Mouse (Mus musculus): ENCODE results near the gene Gm49342. TPM values are rescaled to one million over a fixed set of nuclear protein-coding genes. Genes with fewer than 3 reads are reported as not detected.
"Not testable (repeated sequence)": the region's sequence is repeated elsewhere in the genome, so short reads cannot be mapped to it uniquely, and the experiment has no call there.

The Gm49342 gene
- total RNA-seq, 4 experiments from 2014 or later: 25.4 to 40.6 (median 33.0) TPM

DNA sequence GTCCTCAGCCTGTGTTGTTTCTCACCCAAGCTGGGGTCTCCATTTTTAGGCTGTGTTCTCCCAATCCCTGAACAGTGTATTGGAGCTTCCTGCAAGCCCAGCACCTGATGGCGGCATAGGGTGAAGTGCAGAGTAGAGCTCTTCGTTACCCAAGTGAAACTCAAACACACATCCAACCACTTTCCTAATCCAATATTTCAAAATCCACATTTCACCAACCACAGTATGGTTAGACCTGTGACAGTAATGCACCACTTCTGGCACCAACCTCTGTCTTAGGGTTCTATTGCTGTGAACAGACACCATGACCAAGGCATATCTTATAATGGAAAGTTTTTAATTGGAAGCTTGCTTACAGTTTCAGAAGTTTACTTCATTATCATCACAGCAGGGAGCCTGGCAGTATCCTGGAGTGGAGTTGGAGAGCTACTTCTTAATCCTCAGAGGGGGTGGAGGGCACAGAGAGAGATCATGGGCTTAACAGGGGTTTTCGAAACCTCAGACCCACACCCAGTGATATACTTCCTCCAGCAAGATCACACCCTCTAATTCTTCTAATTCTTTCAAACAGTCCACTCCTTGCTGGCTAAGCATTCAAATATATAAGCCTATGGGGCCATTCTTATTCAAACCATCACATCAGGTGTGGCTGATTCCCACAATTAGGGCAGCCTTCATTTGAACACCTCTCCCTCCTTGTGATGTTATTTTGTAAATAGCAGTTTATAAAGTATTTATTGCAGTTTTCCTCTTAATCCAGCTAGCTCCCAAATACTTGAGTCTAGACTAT lies 6.0 kb upstream of the Gm49342 start:
- no peak for DNase-seq

DNA sequence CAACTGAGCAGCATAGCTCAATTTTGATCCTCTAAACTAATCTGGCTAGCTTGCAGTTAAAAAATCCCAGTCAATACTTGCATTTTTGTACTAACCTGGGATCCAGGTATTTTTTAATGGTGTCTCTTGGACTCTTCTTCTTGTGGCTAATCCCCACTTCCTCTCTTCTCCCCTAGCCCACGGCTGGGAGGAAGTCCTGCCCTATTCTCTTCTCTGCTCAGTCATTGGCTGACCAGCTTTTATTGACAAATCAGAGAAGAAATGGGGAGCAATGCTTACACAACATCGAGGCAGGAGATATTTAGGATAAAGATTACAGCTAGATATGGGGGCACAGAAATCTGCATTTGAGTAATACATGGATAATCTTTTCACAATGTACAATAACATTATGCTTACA lies 5.4 kb upstream of the Gm49342 start:
- DNase-seq: no peak

DNA sequence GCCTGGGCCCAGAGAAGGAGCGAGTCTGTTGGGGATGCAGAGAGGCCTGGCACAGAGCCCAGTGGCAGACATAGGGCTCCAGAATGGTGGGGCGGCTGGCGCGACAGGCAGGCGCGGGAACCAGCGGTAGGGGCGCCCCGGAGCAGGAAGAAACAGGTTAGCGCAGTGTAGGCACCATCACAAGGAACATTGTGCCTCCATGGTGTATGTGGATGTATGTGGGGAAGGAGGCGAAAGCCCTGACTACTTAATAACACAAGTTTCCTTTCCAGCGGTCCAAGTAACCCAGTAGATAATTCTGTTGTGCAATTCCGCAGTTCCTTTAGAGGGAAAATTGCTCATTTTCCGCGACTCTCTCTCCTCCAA lies 334 bp downstream of the Gm49342 start:
- DNase-seq: not testable (repeated sequence)

DNA sequence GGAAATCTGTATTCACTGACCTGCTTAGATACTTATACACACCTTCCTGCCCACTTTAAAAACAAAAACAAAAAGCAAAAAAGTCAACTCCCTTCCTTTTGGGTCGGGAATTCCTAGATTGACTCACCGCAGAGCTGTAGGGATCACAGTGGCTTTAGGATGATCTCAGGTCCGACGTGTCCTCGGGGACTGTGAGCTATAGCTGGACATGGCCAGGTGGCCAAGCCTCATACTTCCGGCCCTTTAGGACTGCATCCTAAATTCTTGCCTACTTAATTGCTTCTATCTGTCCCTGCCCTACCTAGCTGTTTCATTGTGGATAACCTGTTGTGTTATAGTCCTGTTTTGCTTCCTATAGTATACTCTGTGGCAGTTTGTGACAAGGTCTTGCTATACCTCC lies 764 bp downstream of the Gm49342 start:
- not testable (repeated sequence) for DNase-seq

DNA sequence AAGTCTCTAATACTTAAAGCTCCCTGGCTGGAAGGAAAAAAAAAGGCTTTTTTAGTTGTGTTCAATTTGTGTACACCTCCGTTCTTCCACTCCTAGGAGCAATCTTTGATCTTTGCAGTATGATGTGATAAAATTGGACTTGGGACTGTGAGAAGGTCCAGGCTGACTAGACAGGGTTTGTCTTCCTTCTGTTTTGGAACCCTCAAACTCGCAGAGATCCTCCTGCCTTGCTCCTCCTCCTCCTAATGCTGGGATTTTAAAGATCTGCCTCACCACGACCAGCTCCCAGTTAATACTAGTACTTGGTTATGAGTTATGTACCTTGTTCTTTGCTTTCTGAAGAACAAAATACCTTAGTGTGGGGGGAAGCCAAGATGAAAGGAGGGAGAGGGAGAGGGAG lies 1.2 kb downstream of the Gm49342 start:
- DNase-seq: not testable (repeated sequence)

DNA sequence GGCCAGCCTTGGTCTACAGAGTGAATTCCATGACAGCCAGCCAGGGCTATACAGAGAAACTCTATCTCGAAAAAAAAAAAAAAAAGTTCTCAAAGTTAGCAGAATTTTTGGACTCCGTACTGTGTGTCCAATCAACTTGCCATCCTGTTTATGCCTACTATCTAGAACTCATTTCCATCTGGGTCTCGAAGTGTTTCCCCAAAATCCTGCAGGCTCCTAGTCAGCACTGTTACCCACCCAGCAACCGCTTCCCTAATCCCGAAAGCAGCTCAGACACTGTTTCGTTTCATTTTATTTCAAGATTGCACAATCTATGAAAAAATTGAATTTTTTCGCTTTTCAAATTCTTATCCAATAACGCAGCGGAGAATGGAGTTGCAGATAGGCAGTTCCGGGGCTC lies 11.2 kb downstream of the Gm49342 start:
- no peak for DNase-seq

DNA sequence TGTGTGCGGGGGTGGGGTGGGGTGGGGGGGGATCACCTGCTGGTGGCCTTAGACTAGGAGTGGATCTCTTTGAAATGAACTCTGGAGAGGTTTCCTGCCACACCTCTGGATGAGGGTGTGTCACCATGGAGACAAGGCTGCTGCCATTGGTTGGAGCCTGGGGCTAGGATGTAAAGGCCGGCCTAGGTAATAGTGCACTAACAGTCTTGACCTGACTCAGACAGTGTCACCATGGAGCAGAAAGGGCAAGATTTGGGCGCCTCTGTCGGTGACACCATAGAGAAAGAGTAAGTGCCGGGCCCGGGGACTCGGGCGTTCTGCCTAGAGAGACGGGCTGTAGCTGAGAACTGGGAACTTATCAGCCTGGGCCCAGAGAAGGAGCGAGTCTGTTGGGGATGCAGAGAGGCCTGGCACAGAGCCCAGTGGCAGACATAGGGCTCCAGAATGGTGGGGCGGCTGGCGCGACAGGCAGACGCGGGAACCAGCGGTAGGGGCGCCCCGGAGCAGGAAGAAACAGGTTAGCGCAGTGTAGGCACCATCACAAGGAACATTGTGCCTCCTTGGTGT lies 11.7 kb downstream of the Gm49342 start, which contains the start of gene Pnp2:
Gene Pnp2 (plus strand): TSS at position 51 of the 567 bp plus-strand sequence.
- DNase-seq: peak; percentile 38

DNA sequence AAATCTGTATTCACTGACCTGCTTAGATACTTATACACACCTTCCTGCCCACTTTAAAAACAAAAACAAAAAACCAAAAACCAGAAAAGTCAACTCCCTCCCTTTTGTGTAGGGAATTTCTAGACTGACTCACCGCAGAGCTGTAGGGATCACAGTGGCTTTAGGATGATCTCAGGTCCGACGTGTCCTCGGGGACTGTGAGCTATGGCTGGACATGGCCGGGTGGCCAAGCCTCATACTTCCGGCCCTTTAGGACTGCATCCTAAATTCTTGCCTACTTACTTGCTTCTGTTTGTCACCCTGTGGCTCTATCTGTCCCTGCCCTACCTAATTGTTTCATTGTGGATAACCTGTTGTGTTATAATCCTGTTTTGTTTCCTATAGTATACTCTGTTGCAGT lies 12.4 kb downstream of the Gm49342 start:
- not testable (repeated sequence) for DNase-seq

DNA sequence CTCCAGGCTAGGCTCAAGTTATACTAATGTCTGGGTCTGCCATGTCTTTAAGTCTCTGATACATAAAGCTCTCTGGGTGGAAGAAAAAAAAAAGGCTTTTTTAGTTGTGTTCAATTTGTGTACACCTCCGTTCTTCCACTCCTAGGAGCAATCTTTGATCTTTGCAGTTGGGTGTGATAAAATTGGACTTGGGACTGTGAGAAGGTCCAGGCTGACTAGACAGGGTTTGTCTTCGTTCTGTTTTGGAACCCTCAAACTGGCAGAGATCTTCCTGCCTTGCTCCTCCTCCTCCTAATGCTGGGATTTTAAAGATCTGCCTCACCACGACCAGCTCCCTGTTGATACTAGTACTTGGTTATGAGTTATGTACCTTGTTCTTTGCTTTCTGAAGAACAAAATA lies 12.8 kb downstream of the Gm49342 start:
- not testable (repeated sequence) for DNase-seq

DNA sequence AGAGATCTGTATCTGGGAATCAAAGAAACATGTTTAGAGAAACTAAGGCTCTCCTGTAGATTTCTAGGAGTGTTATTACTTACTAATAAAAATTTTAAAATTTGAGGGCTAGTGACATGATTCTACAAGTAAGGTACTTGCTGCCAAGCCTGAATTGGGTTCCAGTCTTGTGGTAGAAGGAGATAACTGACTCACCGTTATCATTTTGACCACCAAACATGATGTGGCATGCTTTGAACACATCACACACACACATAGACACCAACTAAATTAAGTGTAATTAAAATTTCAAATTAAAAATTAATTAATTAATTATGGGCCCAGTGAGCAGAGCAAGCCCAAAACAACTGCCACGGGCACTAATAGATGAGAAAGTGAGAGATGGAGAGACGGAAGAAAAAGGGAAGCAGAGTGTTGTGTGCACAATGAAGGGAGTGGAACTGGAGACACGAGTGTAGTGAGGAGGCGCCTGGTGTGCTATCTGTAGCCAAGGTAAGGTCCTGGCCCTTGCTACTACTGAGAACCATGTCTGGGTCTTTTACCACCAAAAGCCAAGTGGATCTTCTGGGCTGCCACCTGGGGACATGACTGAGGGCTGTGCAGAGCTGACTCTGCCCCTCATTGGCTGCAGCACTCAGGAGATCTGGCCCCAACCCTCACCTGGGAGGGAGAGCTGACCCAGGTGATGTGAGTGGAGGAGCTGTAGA lies 14.1 kb downstream of the Gm49342 start:
- not testable (repeated sequence) for DNase-seq

DNA sequence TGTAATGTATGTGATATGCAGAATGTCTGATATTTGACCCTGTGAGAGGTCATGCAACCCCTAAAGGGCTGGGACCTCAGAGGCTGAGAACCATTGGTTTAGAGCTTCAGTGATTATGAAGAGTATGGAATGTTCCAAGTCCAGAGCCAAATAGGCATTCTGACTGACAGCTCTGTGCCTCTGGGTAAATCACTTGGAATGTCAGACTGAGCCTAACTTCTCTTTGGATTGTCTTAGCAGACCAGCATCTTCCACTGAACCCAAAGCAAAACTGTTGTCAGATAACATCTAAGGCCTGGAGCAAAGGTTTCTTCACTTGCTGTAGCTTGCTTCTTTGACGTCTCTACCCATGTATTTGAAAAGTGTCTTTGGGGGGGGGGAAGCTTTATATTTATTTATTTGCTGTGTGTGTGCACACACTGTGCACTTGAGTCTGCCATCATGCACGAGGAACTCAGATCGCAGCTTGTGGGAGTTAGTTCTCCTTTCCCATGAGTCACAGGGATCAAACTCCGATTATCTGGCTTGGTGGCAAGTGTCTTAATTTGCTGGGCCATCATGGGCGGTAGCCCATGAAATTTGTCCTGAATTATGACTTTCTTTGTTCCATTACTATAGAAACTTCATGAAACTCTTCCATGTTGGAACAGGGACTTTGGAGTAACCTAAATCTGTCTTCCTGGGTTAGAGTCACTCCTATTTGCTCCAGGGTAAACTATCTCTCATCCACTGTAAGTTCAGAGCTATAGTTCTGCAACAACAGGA lies 24.1 kb downstream of the Gm49342 start:
- no peak for DNase-seq

DNA sequence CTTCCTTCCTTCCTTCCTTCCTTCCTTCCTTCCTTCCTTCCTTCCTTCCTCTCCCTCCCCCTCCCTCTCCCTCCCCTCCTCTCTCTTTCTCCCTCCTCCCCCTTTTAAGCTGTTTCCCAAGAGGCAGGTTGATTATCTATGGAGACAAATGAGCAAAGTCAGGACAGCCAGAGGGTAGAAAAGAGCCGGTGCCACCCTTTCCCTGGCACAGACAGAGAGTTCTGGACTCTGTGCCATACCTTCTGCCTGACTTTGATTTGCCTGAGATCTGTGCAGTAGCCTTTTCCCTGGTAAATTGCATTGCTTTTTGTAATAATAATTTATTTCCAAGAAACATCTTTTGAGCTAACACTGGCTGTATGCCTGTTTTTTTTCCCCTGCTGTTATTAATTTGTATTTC lies 24.7 kb downstream of the Gm49342 start:
- no peak for DNase-seq

DNA sequence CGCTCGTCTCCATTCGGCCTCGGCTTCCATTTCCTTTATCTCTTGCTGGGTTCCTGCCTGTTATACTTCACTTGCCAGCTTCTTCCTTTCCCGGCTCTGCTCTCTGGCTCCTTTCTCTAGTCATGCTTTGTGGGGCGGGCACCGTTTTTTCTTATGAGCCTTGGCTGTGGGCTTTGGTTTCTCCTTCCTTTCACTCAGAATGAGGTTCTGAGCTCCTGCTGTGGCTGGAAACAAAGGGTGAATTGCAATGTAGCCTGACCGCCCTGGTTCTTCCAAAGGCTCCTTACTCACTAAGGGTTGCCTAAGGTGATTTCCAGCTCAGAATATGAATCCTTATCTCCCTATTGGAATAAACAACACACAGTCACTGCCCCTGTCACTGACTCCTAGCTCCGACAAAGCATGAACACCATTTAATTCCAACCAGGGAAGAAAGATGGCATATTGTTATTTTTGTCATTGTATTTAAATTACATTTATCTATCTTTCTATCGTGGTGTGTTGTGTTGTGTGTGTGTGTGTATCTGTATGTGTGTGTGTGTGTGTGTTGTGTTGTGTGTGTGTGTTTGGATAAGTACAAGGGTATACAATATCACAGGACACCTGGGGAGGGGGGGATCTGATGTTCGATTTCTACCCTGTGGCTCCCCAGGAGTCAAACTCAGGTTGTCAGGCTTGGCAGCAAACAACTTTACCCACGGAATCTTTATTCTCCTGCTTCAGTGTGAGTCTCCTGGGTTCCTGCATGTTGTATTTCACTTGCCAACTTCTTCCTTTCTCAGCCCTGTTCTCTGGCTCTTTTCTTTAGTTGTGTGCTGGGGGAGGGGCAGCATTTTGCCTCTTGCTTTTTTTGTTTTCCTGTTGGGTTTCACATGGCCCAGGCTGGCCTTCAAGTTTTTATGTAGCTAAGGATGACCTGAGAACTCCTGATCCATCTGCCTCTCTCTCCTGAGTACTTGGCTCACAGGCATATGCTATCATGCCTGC lies 25.5 kb downstream of the Gm49342 start:
- DNase-seq: no peak

DNA sequence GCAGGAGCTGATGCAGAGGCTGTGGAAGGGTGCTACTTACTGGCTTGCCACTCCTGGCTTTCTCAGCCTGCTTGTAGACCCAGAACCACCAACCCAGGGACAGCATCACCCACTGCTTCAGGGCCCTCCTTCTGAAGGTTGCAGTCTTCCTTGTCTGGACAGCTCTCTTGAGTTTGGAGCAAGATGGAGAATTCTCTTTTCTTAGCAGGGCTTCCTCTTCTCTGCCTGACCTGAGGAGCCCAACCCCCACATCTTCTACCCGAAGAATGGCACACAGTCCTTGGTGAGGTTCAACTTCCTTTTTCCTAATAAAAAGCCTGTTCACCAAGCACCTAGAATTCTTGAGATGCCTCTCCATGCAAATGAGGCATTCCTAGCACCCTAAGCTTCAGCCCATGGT lies 26.5 kb downstream of the Gm49342 start:
- no peak for DNase-seq

DNA sequence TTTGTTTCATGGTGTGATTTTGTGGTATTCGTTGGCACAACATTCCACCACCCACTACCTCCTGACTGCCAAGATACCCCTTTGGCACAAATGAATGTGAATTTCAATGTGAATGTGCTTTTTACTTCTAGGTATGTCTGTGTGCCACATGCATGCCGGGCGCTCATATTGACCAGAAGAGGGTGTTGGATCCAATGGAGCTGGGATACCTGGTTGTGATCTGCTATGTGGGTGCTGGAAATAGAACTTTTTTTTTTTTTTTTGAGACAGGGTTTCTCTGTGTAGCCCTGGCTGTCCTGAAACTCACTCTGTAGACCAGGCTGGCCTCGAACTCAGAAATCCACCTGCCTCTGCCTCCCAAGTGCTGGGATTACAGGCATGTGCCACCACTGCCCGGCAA lies 28.7 kb downstream of the Gm49342 start:
- DNase-seq: not testable (repeated sequence)

DNA sequence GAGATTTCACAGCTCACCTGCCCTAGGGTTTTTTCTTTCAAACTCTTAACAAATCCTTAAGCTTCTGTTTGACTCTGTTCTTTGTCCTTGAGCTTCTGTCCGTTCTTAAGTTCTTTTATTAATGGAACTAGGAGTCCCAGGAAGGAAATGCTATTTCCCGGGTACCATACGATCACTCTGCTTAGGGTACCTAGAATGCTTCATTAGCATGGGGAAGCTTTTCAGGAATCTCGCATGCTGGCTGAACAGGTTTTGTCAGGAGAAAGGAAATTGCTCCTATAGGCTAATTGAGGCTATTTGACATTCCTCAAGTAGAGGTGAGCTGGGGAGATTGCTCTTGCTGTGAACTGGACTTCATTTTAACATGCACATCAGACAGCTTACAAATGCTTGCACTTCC lies 29.4 kb downstream of the Gm49342 start:
- DNase-seq: no peak

DNA sequence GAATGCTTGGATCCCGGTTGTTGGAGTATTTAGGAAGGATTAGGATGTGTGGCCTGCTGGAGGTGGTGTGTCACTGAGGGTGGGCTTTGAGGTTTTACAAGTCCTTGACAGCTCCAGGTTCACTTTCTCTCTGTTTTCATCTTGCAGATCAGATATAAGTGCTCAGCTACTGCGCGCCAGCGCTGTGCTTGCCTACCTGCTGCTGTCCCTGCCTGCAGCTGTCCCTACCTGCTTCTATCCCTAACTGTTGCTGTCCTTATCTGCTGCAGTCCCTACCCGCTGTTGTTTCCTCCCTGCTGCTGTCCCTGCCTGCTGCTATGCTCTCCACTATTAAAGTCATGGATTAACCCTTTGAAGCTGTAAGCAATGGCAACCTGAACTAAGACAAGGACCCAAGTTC lies 30.7 kb downstream of the Gm49342 start:
- no peak for DNase-seq

DNA sequence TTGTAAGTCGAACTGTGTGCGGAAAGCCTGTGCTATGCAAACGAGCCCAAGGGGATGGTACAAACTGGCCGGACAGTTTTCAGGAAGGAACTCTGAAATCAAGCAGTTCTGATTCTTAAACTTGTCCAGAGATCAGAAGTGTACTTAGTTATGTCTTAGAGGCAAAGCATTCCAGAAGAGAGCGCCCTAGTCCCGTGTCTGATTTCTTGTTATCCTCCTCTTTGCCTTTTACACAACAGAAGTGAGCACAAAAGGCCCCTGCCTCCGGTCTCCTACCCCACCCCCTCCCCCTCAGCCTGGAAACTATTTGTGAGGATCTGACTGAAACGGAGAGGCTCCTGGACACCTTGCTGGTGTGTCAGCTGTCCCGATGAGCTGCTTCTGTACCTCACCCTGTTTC lies 32.4 kb downstream of the Gm49342 start:
- DNase-seq: no peak

DNA sequence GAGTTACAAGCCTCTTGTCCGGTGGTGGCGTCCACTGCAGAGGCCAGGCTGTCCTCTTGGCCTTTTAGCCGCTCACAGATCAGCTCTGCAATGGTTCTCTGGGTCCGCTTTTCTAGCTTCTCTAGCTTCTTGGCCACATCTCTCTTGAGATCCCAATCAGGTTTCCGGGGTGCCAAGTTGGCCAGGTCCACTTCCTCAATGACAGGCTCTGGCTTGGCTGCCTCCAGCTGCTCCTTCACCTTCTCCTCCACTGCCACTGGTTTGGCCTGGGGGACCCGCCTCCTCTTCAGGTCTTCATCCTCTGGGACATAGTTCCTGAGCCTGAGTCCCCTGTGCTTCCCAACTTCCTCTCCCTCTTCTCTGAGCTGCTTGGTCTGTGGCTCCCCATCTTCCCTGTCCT lies 34.1 kb downstream of the Gm49342 start:
- DNase-seq: not testable (repeated sequence)

DNA sequence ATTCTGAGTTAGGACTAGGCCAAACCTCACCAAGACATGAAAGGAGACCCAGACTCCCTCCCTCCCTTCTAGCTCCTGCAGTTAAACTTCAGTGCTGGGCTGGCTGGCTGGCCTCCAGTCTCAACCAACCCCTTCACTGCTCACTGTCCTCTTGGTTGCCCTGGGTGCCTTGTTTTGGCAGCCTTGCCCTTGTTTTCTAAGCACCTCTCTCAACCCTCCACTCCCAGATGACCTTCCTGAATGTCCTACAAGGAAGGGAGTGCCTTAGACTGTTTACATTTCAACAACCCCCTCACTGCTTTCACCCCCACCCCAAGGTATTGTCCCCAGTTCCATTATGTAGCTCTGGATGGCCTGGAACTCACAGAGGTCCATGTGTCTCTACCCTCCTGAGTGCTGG lies 35.3 kb downstream of the Gm49342 start:
- no peak for DNase-seq

DNA sequence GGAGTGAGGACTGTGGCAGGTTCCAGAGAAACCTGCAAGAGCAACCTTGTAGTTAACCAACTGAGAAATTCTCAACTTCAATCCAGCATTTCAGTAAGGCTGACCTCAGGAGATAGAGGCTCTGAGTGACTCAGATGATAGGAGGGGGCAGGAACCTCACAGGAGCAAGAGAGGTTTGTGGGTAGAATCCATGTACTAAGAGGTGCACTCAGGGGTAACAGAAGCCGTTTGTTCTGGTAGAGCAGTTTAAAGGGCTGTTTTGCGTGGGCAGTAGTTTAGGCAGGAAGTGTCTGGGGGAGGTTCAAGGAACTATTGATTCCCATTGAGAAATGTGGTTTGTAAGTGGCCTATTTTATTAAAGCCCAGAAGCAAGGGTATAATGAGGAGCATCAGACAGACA lies 36.9 kb downstream of the Gm49342 start:
- no peak for DNase-seq

DNA sequence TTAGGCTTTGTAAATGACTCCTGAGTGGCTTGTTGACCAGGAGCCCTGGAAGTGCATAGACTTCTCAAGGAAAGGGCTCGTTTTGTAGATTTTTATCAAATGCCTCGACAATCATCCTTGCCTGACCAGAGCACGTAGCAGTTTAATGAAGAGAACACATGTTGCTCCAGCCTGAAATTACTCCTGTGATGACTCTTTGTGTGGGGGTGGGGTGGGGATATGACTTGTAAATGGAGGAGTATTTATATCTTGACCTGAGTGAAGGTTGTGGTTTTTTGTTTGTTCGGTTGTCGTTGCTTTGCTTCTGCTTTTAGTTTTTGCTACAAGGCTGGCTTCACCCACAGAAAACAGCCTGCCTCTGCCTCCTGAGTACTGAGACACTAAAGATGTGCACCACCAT lies 37.5 kb downstream of the Gm49342 start:
- no peak for DNase-seq
